Mouse (Mus musculus) heart, embryonic 11.5 days (tissue): Measurements from ENCODE around the gene Thap7. TPM values are rescaled to one million over a fixed set of nuclear protein-coding genes. Genes with fewer than 3 reads are reported as not detected.
A peak's percentile ranks its signal among the peaks of the same experiment; 100 is the strongest.

Source experiments
- ATAC-seq: fragments of 200-750 bp; cut with Nextera tagmentation; replicated peaks from 2 replicates; pipeline ENCODE4 v1.8.0; 2017; ENCODE audit warnings: moderate library complexity; ENCODE audit not compliant: insufficient number of reproducible peaks, low FRiP score, low TSS enrichment
- H3K27ac ChIP-seq: fragments of 300-500 bp; sonication (generic); 2 replicates; pipeline ENCODE4 v1.5.1; 2014; ENCODE audit warnings: mild to moderate bottlenecking, low read depth, low read length
- H3K27me3 ChIP-seq: fragments of 300-500 bp; sonication (generic); 2 replicates; pipeline ENCODE4 v1.6.1; 2014; ENCODE audit warnings: mild to moderate bottlenecking, low read length, mixed read lengths; ENCODE audit not compliant: control insufficient read depth, insufficient read depth
- H3K36me3 ChIP-seq: fragments of 300-500 bp; sonication (generic); 2 replicates; pipeline ENCODE4 v1.6.1; 2014; ENCODE audit warnings: mild to moderate bottlenecking, low read length, moderate library complexity, mixed read lengths; ENCODE audit not compliant: control insufficient read depth, insufficient read depth
- H3K4me1 ChIP-seq: fragments of 300-500 bp; sonication (generic); 2 replicates; pipeline ENCODE4 v1.6.1; 2014; ENCODE audit warnings: low read length; ENCODE audit not compliant: control insufficient read depth, insufficient read depth
- H3K4me2 ChIP-seq: fragments of 300-500 bp; sonication (generic); 2 replicates; pipeline ENCODE4 v1.6.1; 2014; ENCODE audit warnings: mild to moderate bottlenecking, moderate library complexity
- H3K4me3 ChIP-seq: fragments of 300-500 bp; sonication (generic); 2 replicates; pipeline ENCODE4 v1.5.1; 2014; ENCODE audit warnings: low read depth, low read length
- H3K9ac ChIP-seq: fragments of 300-500 bp; sonication (generic); 2 replicates; pipeline ENCODE4 v1.6.1; 2014; ENCODE audit warnings: mild to moderate bottlenecking, low read depth, low read length, moderate library complexity
- H3K9me3 ChIP-seq: fragments of 300-500 bp; sonication (generic); replicated peaks from 2 replicates; pipeline ENCODE4 v1.6.1; 2016; ENCODE audit warnings: low read length; ENCODE audit not compliant: control insufficient read depth
- WGBS: fragments of 180-500 bp; shearing (Covaris S2); extraction: QIAGEN DNeasy Blood & Tissue Kit; methylation state at CpG from one replicate; pipeline ENCODE4 v1.1.7; 2014; ENCODE audit not compliant: insufficient replicate concordance; 5-methylcytosine and 5-hydroxymethylcytosine counted together
- polyA plus RNA-seq: library from polyadenylated mRNA; unstranded; fragments of >200 nt; fragmentation: Nextera tagmentation; extraction: Ambion mirVana; gene quantifications from 2 replicates; pipeline ENCODE4 v1.2.1, GENCODE M21; 2014

Gene Thap7
- polyA plus RNA-seq, result 31.4 and 34.0 TPM in 2 replicates

- peak; percentile 92 for ATAC-seq
- Histone ChIP-seq H3K27me3 (no peaks in the 10 kb centered on the region), H3K9me3 (no peaks in the 10 kb centered on the region), H3K4me1 (peaks cover 16% of the 10 kb centered on the region), H3K9ac (peak within 1 kb of the TSS; percentile 83), H3K36me3 (peaks cover 17% of the 10 kb centered on the region), H3K4me2 (peak within 1 kb of the TSS; percentile 91), H3K4me3 (peak within 1 kb of the TSS; percentile 64), H3K27ac (peak within 1 kb of the TSS; percentile 92)
- under 1% methylated on average over 67 of the region's 67 CpGs for WGBS
Observed at GRCm38 (mm10) chr16:17530640-17531288, at the start of gene Thap7. Gene Thap7 (minus strand): TSS chr16:17531136.

DNA sequence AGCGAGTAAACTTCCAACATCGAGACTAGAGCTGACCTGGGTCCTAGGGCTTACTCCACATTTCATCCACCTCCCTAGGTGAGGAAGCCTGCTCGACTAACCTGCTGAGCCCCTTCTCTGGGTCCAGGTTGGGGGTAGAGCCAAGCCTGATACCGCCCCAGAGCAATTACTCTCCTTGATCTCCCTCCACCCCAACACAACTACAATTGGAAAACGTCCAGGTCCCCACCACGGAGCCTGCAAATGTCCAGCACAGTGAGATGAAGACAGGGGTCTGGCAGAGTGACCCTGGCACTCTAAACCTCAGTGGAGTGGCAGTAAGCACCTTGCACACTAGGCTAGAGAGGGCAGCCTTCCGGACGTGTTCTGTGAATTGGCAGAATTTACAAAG is 45.9 kb upstream of the Thap7 start:
- 18% methylated on average over 8 of the region's 8 CpGs for WGBS
- Histone ChIP-seq H3K27me3 (peaks cover 49% of the 10 kb centered on the region), H3K36me3 (no peaks in the 10 kb centered on the region), H3K4me3 (peak overlapping the region; percentile 63), H3K9ac (peak overlapping the region; percentile 71), H3K4me1 (no peaks in the 10 kb centered on the region), H3K4me2 (peak overlapping the region; percentile 93), H3K27ac (no peak overlapping the region), H3K9me3 (no peaks in the 10 kb centered on the region)
- ATAC-seq, result no peak

DNA sequence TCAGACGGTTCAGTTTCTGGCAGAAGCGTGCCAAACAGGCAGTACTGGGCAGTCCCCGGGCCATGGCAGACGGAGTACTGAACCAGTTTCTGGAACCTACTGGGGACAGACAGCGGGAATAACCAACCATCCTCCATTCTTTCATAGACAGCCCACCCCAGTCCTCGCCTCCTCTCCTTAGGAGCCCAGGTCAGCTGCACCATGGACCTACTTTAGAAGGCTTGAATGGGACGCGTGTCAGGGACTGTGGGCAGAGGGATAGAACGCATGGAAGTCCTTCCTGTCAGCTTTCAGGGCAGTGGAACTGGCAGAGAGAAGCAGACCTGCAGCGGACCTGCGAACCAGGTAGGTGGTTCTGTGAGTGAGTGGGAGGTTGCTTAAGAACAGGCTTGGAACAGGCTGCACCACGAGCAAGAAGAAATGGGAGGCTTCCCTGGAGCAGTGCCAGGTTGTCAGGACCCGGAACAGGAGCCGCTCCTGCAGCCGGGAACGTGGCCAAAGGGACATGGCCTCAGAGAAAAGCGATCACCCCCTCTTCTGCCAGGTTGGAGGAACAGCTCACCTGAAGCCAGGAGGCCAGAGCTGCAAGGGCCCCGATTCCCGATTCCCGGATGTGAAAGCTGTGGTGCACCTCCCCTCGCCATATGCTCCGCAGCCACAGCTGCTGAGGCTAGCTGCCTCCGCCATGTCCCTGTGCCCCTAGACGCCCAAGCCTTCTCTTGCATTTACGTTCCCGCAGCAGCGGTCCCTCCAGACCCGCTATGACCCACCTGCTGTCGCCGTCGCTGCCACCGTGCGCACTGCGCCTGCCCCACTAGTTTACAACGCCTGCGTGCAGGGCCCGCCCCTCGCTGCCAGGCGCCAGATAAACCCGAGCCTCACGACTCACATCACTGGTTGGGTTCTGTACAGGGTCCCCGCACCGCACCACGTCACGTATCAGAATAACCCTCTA is 45.2 kb upstream of the Thap7 start:
- peaks cover 50% of the 10 kb centered on the region for H3K27me3 ChIP-seq
- no peak for ATAC-seq
- H3K27ac ChIP-seq, result no peak overlapping the region

DNA sequence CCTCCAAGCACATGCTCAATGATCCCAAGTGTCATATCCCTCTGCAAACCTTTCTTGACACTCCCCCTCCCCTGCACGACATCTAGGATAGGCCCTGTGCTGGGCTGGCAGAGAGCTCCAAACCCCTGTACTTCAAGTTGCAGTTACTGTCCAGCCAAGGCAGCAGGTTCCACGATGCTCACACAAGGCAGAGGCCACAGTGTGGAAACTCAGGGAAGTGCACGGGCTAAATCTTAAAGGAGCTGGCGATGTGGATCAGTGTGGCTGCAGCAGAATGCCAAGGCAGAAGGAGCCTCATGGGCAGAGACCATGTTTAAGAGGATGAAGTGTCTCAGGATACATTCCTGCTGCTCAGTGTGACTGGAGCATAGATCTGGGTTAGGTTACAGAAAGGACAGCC is 35.2 kb upstream of the Thap7 start:
- Histone ChIP-seq H3K27ac (no peak overlapping the region), H3K36me3 (no peaks in the 10 kb centered on the region), H3K27me3 (peaks cover 12% of the 10 kb centered on the region; the same call in 1 of the 2 replicates), H3K4me1 (peaks cover 10% of the 10 kb centered on the region), H3K4me3 (no peak overlapping the region), H3K4me2 (no peak overlapping the region), H3K9me3 (no peaks in the 10 kb centered on the region), H3K9ac (no peak overlapping the region)
- 22% methylated on average over 4 of the region's 4 CpGs for WGBS
- ATAC-seq, result no peak

More for the DNA sequence above, 45.2 kb upstream of the Thap7 start:
- peak overlapping the region; percentile 93 for H3K4me2 ChIP-seq
- H3K4me3 ChIP-seq, result peak overlapping the region; percentile 63
- no peaks in the 10 kb centered on the region for H3K9me3 ChIP-seq
- 13% methylated on average over 45 of the region's 45 CpGs for WGBS
- H3K36me3 ChIP-seq, result no peaks in the 10 kb centered on the region
- peak overlapping the region; percentile 71 for H3K9ac ChIP-seq
- H3K4me1 ChIP-seq, result no peaks in the 10 kb centered on the region

GRCm38 (mm10) chr16:17564771-17565170 is 33.8 kb upstream of the Thap7 start:
- peaks cover 5% of the 10 kb centered on the region; the same call in 1 of the 2 replicates for H3K27me3 ChIP-seq
- H3K4me2 ChIP-seq, result no peak overlapping the region
- no peak for ATAC-seq
- H3K9me3 ChIP-seq, result no peaks in the 10 kb centered on the region
- H3K4me3 ChIP-seq, result no peak overlapping the region
- WGBS, result 57% methylated on average over 3 of the region's 3 CpGs
- peaks cover 19% of the 10 kb centered on the region for H3K4me1 ChIP-seq
- no peaks in the 10 kb centered on the region for H3K36me3 ChIP-seq
- no peak overlapping the region for H3K27ac ChIP-seq
- H3K9ac ChIP-seq, result no peak overlapping the region

DNA sequence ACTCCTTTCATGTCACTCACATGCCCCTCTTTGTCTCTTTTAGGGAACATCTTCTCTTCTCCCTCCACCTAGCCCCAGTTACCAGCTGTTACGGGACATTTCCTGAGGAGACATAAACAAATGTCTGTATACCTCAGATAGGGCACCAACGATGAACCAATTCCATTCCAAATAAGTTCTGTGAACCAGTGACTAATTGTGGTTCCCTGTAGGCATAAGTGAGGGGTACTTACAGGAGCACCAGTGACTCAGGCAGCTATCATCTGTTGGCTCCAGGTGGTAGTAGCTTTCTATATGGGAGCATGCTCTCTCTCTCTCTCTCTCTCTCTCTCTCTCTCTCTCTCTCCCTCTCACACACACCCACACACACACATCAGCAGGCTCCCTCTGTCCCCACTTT is 33.3 kb upstream of the Thap7 start:
- 63% methylated on average over 2 of the region's 2 CpGs for WGBS
- Histone ChIP-seq H3K27me3 (0 out of 2 replicates have a peak, but pooled peaks cover 4% of the 10 kb centered on the region), H3K27ac (no peak overlapping the region), H3K9ac (no peak overlapping the region), H3K36me3 (no peaks in the 10 kb centered on the region), H3K4me1 (peaks cover 20% of the 10 kb centered on the region), H3K9me3 (no peaks in the 10 kb centered on the region), H3K4me2 (no peak overlapping the region), H3K4me3 (no peak overlapping the region)
- ATAC-seq, result no peak

GRCm38 (mm10) chr16:17563580-17563979 is 32.6 kb upstream of the Thap7 start:
- 0 out of 2 replicates have a peak, but pooled peaks cover 4% of the 10 kb centered on the region for H3K27me3 ChIP-seq
- no peak overlapping the region for H3K4me2 ChIP-seq
- no peaks in the 10 kb centered on the region for H3K9me3 ChIP-seq
- H3K4me1 ChIP-seq, result peaks cover 27% of the 10 kb centered on the region
- no peaks in the 10 kb centered on the region for H3K36me3 ChIP-seq
- no peak overlapping the region for H3K27ac ChIP-seq
- 25% methylated on average over 1 of the region's 1 CpGs for WGBS
- no peak overlapping the region for H3K9ac ChIP-seq
- no peak for ATAC-seq
- H3K4me3 ChIP-seq, result no peak overlapping the region

DNA sequence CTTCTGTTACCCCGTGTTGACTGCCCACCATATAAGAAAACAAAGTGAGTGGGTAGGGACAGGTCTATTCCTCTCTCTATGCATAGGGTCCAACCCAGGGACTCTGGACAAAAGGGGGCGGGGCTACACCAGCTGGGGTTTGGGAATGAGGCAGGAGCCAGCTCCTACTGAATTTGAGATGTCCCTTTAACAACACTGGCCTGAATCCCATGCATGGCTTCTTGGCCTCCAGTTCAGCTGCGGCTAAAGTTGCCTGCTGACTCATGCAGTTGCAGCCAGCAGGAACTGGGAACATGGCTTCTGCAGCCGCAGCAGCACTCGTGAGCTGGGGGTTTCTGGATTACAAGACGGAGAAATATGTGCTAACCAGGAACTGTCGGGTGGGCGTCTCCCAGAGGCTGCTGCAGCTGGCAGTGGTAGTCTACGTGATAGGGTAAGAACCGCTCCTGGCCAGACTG is 30.8 kb upstream of the Thap7 start, which contains the start of gene P2rx6:
Gene P2rx6 (plus strand): TSS at position 135 of the 458 bp plus-strand sequence.
- peak within 1 kb of the TSS; percentile 38 for H3K4me3 ChIP-seq
- 2% methylated on average over 10 of the region's 10 CpGs for WGBS
- H3K9me3 ChIP-seq, result no peaks in the 10 kb centered on the region
- H3K9ac ChIP-seq, result peak within 1 kb of the TSS; percentile 67
- no peaks in the 10 kb centered on the region for H3K27me3 ChIP-seq
- no peaks in the 10 kb centered on the region for H3K36me3 ChIP-seq
- H3K4me2 ChIP-seq, result peak within 1 kb of the TSS; percentile 78
- ATAC-seq, result 0 out of 2 replicates have a peak, but pooled peaks have one; percentile 29
- peaks cover 33% of the 10 kb centered on the region for H3K4me1 ChIP-seq
- peak within 1 kb of the TSS; percentile 57 for H3K27ac ChIP-seq
